8 mouse cellular contexts compared by ENCODE assay signal in genomic region chr16:5146367-5147036, GRCm38 (mm10). TPM values are rescaled to one million over a fixed set of nuclear protein-coding genes. Genes with fewer than 3 reads are reported as not detected.
DNase-seq lines count a peak whose midpoint lies in the region; ATAC-seq and TF ChIP-seq lines count a peak whose summit lies in the region.

No protein-coding gene starts in this region.

- no peaks in the 10 kb centered on the region for H3K4me1 ChIP-seq in hindbrain, embryonic 11.5 days (replicated peaks; ENCODE audit: control insufficient read depth, insufficient read depth, low read length)
- H3K4me1 ChIP-seq in small intestine, adult 2 months (ENCODE audit: control insufficient read depth, insufficient read depth, insufficient read length, low read length) = peaks cover 2% of the 10 kb centered on the region

- H3K9ac ChIP-seq in hindbrain, embryonic 11.5 days (ENCODE audit: low read depth, low read length) = peak overlapping the region; percentile 33; the same call in 1 of the 2 replicates

- peak; percentile 61 for ATAC-seq in frontal cortex, adult (ENCODE audit: low TSS enrichment)
- ATAC-seq in hindbrain, embryonic 11.5 days (ENCODE audit: low FRiP score) = peak; percentile 93

- H3K27ac ChIP-seq in hindbrain, embryonic 11.5 days (ENCODE audit: low read depth, low read length) = no peak overlapping the region
- H3K27ac ChIP-seq in small intestine, adult 2 months (ENCODE audit: insufficient read depth, low read depth, low read length) = no peak overlapping the region

- 3% methylated on average over 26 of the region's 26 CpGs for WGBS in hindbrain, embryonic 11.5 days
- WGBS in small intestine, adult 2 months = 2% methylated on average over 26 of the region's 26 CpGs

- TF ChIP-seq CTCF in small intestine, adult 2 months (IDR thresholded peaks at IDR 0.05; ENCODE audit: extremely low read depth, insufficient read length, insufficient replicate concordance, low read depth, low read length) = no peak

- peak overlapping the region; percentile 22 for H3K4me3 ChIP-seq in hindbrain, embryonic 11.5 days (ENCODE audit: low read depth, low read length)
- H3K4me3 ChIP-seq in small intestine, adult 2 months (ENCODE audit: low read depth, low read length) = peak overlapping the region; percentile 61

- peak overlapping the region; percentile 31 for H3K4me2 ChIP-seq in hindbrain, embryonic 11.5 days (replicated peaks; ENCODE audit: low read depth, low read length)

- DNase-seq in frontal cortex, postnatal 25 days (ENCODE audit: low spot score in 2 of 2) = no peak
- peak; percentile 57 for DNase-seq in cerebellum, adult 8-10 months
- peak; percentile 73 for DNase-seq in forelimb bud, embryonic 11.5 days (ENCODE audit: low read depth, low spot score)
- DNase-seq in hindbrain, embryonic 11.5 days (ENCODE audit: low spot score) = peak; percentile 74
- DNase-seq in layer of hippocampus, postnatal 36 days = peak; percentile 43 to 53
- DNase-seq in lung, postnatal 36 days = peak; percentile 89

- no peak for TF ChIP-seq POLR2A in small intestine, adult 2 months (IDR thresholded peaks at IDR 0.05; ENCODE audit: low read depth, low read length)

- H3K9me3 ChIP-seq in hindbrain, embryonic 11.5 days (ENCODE audit: control insufficient read depth, low read length) = no peaks in the 10 kb centered on the region

- H3K36me3 ChIP-seq in hindbrain, embryonic 11.5 days (ENCODE audit: control insufficient read depth, insufficient read depth, low read length) = no peaks in the 10 kb centered on the region
- no peaks in the 10 kb centered on the region for H3K36me3 ChIP-seq in small intestine, adult 2 months (ENCODE audit: control insufficient read depth, insufficient read depth, low read length)

- peaks cover 3% of the 10 kb centered on the region; the same call in 1 of the 2 replicates for H3K27me3 ChIP-seq in hindbrain, embryonic 11.5 days (ENCODE audit: control insufficient read depth, insufficient read depth, low read length)
- H3K27me3 ChIP-seq in small intestine, adult 2 months (ENCODE audit: control insufficient read depth, insufficient read depth, low read length) = no peaks in the 10 kb centered on the region

RNA-seq across cellular contexts. Expression of gene Sec14l5, which starts 0.4 kb away (rescaled TPM):
- 0.54 and 0.62 TPM in 2 replicates for polyA plus RNA-seq in hindbrain, embryonic 11.5 days (2014; fragmentation: Nextera tagmentation; extraction: Ambion mirVana)
- 1 to 10 TPM; 5.7 to 7.9 TPM for total RNA-seq in layer of hippocampus, postnatal 36 days (2021)
- polyA plus RNA-seq in small intestine, adult 2 months (2012; rRNA removed) = 0.08 TPM in 1 of 2 replicates, not detected in the other

RNA-seq across cellular contexts. Expression of gene Ppl, which starts 14.3 kb away (rescaled TPM):
- polyA plus RNA-seq in hindbrain, embryonic 11.5 days (2014; fragmentation: Nextera tagmentation; extraction: Ambion mirVana) = 0.81 and 1.2 TPM in 2 replicates
- 1 to 10 TPM; 2.4 to 2.5 TPM for total RNA-seq in layer of hippocampus, postnatal 36 days (2021)
- 1.1 and 1.6 TPM in 2 replicates for polyA plus RNA-seq in small intestine, adult 2 months (2012; rRNA removed)

RNA-seq across cellular contexts. Expression of gene Nagpa, which starts 57.3 kb away (rescaled TPM):
- 9.8 and 10.4 TPM in 2 replicates for polyA plus RNA-seq in hindbrain, embryonic 11.5 days (2014; fragmentation: Nextera tagmentation; extraction: Ambion mirVana)
- 10 to 100 TPM; 12.5 to 13.6 TPM for total RNA-seq in layer of hippocampus, postnatal 36 days (2021)
- 25.9 and 38.8 TPM in 2 replicates for polyA plus RNA-seq in small intestine, adult 2 months (2012; rRNA removed)

Comparison
In these comparisons a context has a peak if more than half of its experiments do, and no peak if none do; other contexts are left out.
1. DNase-seq: peak in cerebellum, adult 8-10 months (single experiment), forelimb bud, embryonic 11.5 days (single experiment), hindbrain, embryonic 11.5 days (single experiment), layer of hippocampus, postnatal 36 days (2 of 2) and lung, postnatal 36 days (single experiment); none in frontal cortex, postnatal 25 days (0 of 2).